ENCODE assay signal across 26 mouse cellular contexts in the genomic region with DNA sequence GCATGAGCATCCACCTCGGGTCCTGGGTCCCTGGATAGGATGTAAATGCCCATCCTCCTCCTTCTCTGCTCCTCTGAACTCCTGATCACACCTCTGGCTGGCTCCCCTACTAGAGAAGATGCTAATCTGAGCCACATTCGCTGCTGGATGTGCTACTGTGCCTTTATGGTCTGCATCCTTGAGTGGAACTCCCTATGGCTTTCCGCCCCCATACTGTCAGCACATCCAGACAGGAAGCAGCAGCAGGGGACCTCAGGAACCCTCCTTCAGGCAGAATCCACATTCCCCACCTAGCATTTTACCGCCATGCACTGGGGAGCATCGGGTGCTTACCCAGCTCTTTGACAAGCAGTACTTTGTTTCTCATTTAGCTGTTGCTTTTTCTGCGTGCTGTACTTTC.
"Had no signal": no experiment of that assay in that cellular context is flagged by ENCODE, and none has a peak within 500 bp of the region (broad histone marks: within the 10 kb centered on the region; RNA-seq: fewer than 3 reads in every experiment).

No protein-coding gene starts in this region.

- H3K4me1 ChIP-seq: heart, embryonic 12.5 days; hindbrain, embryonic 10.5 days; hindbrain, embryonic 12.5 days; intestine, embryonic 15.5 days; liver, embryonic 13.5 days had no signal

- H3K9me3 ChIP-seq: heart, embryonic 12.5 days; hindbrain, embryonic 10.5 days; hindbrain, embryonic 12.5 days; intestine, embryonic 15.5 days; limb, embryonic 10.5 days; limb, embryonic 12.5 days had no signal

- H3K27me3 ChIP-seq: heart, embryonic 12.5 days; hindbrain, embryonic 12.5 days; intestine, embryonic 15.5 days; limb, embryonic 12.5 days; liver, embryonic 13.5 days had no signal

- H3K4me2 ChIP-seq: heart, embryonic 12.5 days; hindbrain, embryonic 12.5 days; hindbrain, embryonic 14.5 days; intestine, embryonic 15.5 days; limb, embryonic 12.5 days; liver, embryonic 11.5 days; liver, embryonic 13.5 days had no signal

- H3K9ac ChIP-seq: heart, embryonic 12.5 days; hindbrain, embryonic 12.5 days; hindbrain, embryonic 14.5 days; intestine, embryonic 15.5 days; limb, embryonic 12.5 days; liver, embryonic 13.5 days had no signal

- ATAC-seq: hindbrain, embryonic 16.5 days; inflammation-experienced regulatory T-cells, adult 6 months; intestine, embryonic 15.5 days; intestine, postnatal 0 days had no signal

- H3K36me3 ChIP-seq: heart, embryonic 12.5 days; hindbrain, embryonic 10.5 days; hindbrain, embryonic 12.5 days; intestine, embryonic 15.5 days; limb, embryonic 10.5 days; limb, embryonic 12.5 days; liver, embryonic 13.5 days had no signal

- DNase-seq: gastrocnemius, adult 2 months; gastrocnemius, postnatal 10 days; gastrocnemius, postnatal 25 days; heart, adult 2 months; heart, postnatal 10 days; heart, postnatal 36 days; kidney, adult 18-20 months; kidney, adult 8-10 months; kidney, postnatal 10 days; kidney, postnatal 25 days; kidney, postnatal 4 days; liver; liver, embryonic 13.5 days had no signal

- H3K27ac ChIP-seq: gastrocnemius, adult 2 months; heart, adult 2 months; hindbrain, embryonic 10.5 days; hindbrain, embryonic 12.5 days; hindbrain, embryonic 14.5 days; intestine, embryonic 15.5 days; layer of hippocampus, adult 2 months; left cerebral cortex, adult 2 months; limb, embryonic 10.5 days; limb, embryonic 12.5 days; liver, embryonic 13.5 days had no signal

- H3K4me3 ChIP-seq: gastrocnemius, adult 2 months; heart, adult 2 months; heart, embryonic 12.5 days; hindbrain, embryonic 10.5 days; hindbrain, embryonic 12.5 days; intestine, embryonic 15.5 days; layer of hippocampus, adult 2 months; left cerebral cortex, adult 2 months; limb, embryonic 10.5 days; limb, embryonic 12.5 days; liver, embryonic 13.5 days had no signal
